Mouse (Mus musculus) ES-CJ7 (cell line): Measurements from ENCODE around the gene Mad1l1.

Experiments
- DNase-seq: peaks from one replicate; pipeline ENCODE4 v3.0.0; 2011; ENCODE audit warnings: low read depth, low spot score

Mad1l1 gene

GRCm38 (mm10) chr5:140261313-140261712 lies 60.0 kb downstream of the Mad1l1 start:
- DNase-seq = no peak

GRCm38 (mm10) chr5:140258633-140259032 lies 62.7 kb downstream of the Mad1l1 start:
- DNase-seq = no peak

GRCm38 (mm10) chr5:140258035-140258434 lies 63.3 kb downstream of the Mad1l1 start:
- no peak for DNase-seq

GRCm38 (mm10) chr5:140257439-140257838 lies 63.9 kb downstream of the Mad1l1 start:
- no peak for DNase-seq

- no peak for DNase-seq
Measured at GRCm38 (mm10) chr5:140256685-140257084, 64.7 kb downstream of the Mad1l1 start.

GRCm38 (mm10) chr5:140255265-140255664 lies 66.1 kb downstream of the Mad1l1 start:
- no peak for DNase-seq

- no peak for DNase-seq
Measured at GRCm38 (mm10) chr5:140254656-140255055, 66.7 kb downstream of the Mad1l1 start.

GRCm38 (mm10) chr5:140251989-140252388 lies 69.4 kb downstream of the Mad1l1 start:
- no peak for DNase-seq

GRCm38 (mm10) chr5:140250370-140250769 lies 71.0 kb downstream of the Mad1l1 start:
- DNase-seq = no peak

GRCm38 (mm10) chr5:140249359-140250062 lies 71.8 kb downstream of the Mad1l1 start:
- DNase-seq = no peak

GRCm38 (mm10) chr5:140248101-140248500 lies 73.3 kb downstream of the Mad1l1 start:
- DNase-seq = no peak

- DNase-seq = no peak
Measured at GRCm38 (mm10) chr5:140240235-140240634, 81.1 kb downstream of the Mad1l1 start.

GRCm38 (mm10) chr5:140238880-140239279 lies 82.5 kb downstream of the Mad1l1 start:
- no peak for DNase-seq

- DNase-seq = no peak
Measured at GRCm38 (mm10) chr5:140230818-140231217, 90.5 kb downstream of the Mad1l1 start.

GRCm38 (mm10) chr5:140228306-140228705 lies 93.0 kb downstream of the Mad1l1 start:
- no peak for DNase-seq

- no peak for DNase-seq
Measured at GRCm38 (mm10) chr5:140226871-140227270, 94.5 kb downstream of the Mad1l1 start.

- no peak for DNase-seq
Measured at GRCm38 (mm10) chr5:140225881-140226280, 95.5 kb downstream of the Mad1l1 start.

GRCm38 (mm10) chr5:140225103-140225502 lies 96.2 kb downstream of the Mad1l1 start:
- DNase-seq = no peak

GRCm38 (mm10) chr5:140223070-140224053 lies 98.0 kb downstream of the Mad1l1 start:
- no peak for DNase-seq

- no peak for DNase-seq
Measured at GRCm38 (mm10) chr5:140221016-140221650, 100.2 kb downstream of the Mad1l1 start.

GRCm38 (mm10) chr5:140219252-140219651 lies 102.1 kb downstream of the Mad1l1 start:
- no peak for DNase-seq

GRCm38 (mm10) chr5:140217900-140218299 lies 103.5 kb downstream of the Mad1l1 start:
- peak; percentile 75 for DNase-seq
